In genomic region chr16:49799597-49800561, GRCm38 (mm10) we compare ENCODE assay signal across 8 mouse cellular contexts. TPM values are rescaled to one million over a fixed set of nuclear protein-coding genes. Genes with fewer than 3 reads are reported as not detected.
DNase-seq lines count a peak whose midpoint lies in the region; ATAC-seq lines count a peak whose summit lies in the region.

Gene Cd47 (plus strand): TSS chr16:49800533.

- H3K4me2 ChIP-seq in forebrain, embryonic 13.5 days: no peak within 1 kb of the TSS

- H3K4me1 ChIP-seq in forebrain, embryonic 13.5 days: peaks cover 15% of the 10 kb centered on the region

- H3K9me3 ChIP-seq in forebrain, embryonic 13.5 days (replicated peaks): no peaks in the 10 kb centered on the region

- H3K36me3 ChIP-seq in forebrain, embryonic 13.5 days (ENCODE audit: poor library complexity, severe bottlenecking): no peaks in the 10 kb centered on the region

- WGBS in forebrain, embryonic 13.5 days: 86% methylated on average over 10 of the region's 10 CpGs
- WGBS in large intestine, adult 2 months: 78% methylated on average over 10 of the region's 10 CpGs

- H3K27me3 ChIP-seq in forebrain, embryonic 13.5 days: no peaks in the 10 kb centered on the region

- DNase-seq in layer of hippocampus, adult 8-10 months (ENCODE audit: low spot score in 2 of 2): no peak
- no peak for DNase-seq in layer of hippocampus, adult 11-12 months (ENCODE audit: low spot score)
- DNase-seq in heart, postnatal 36 days: no peak
- DNase-seq in large intestine, adult 2 months (ENCODE audit: low read depth, low spot score): no peak
- DNase-seq in lung, postnatal 14 days: peak; percentile 16
- DNase-seq in spleen, postnatal 36 days (ENCODE audit: low spot score in 2 of 2): peak; percentile 72 to 83
- DNase-seq in ovary, adult 18-20 months (ENCODE audit: low spot score): no peak

- H3K27ac ChIP-seq in forebrain, embryonic 13.5 days: no peak within 1 kb of the TSS

- no peak within 1 kb of the TSS for H3K4me3 ChIP-seq in forebrain, embryonic 13.5 days

- no peak within 1 kb of the TSS for H3K9ac ChIP-seq in forebrain, embryonic 13.5 days

- intact Hi-C loops in heart, postnatal 36 days (cut with DNase I): no loop called here

- ATAC-seq in forebrain, embryonic 13.5 days: no peak

RNA-seq across cellular contexts. Expression of gene Cd47, which starts in this region (rescaled TPM):
- 100 to 1,000 TPM; 206 to 235 (median 218) TPM for total RNA-seq in layer of hippocampus, adult 8-10 months (2022)
- polyA plus RNA-seq in forebrain, embryonic 13.5 days (2015; fragmentation: Nextera tagmentation; extraction: Ambion mirVana): 72.9 and 80.4 TPM in 2 replicates
- 10 to 100 TPM; 82.9 to 83.0 TPM for total RNA-seq in heart, postnatal 36 days (2021)
- polyA plus RNA-seq in large intestine, adult 2 months (2012; rRNA removed): 57.3 and 60.1 TPM in 2 replicates

Comparison
In these comparisons a context has a peak if more than half of its experiments do, and no peak if none do; other contexts are left out.
1. DNase-seq: peak in lung, postnatal 14 days (single experiment) and spleen, postnatal 36 days (2 of 2); none in layer of hippocampus, adult 8-10 months (0 of 2), layer of hippocampus, adult 11-12 months (single experiment), heart, postnatal 36 days (0 of 2), large intestine, adult 2 months (single experiment) and ovary, adult 18-20 months (single experiment).